Mouse (Mus musculus) gastrocnemius, postnatal 10 days (tissue): ENCODE results near the gene Cryl1. TPM values are rescaled to one million over a fixed set of nuclear protein-coding genes. Genes with fewer than 3 reads are reported as not detected.
A peak's percentile ranks its signal among the peaks of the same experiment; 100 is the strongest.

ENCODE experiments used
- DNase-seq: peaks from one replicate; pipeline ENCODE4 v3.0.0; 2021; ENCODE audit warnings: mixed read lengths
- long read RNA-seq, 2 experiments: library from polyadenylated mRNA; stranded (forward); transcript quantifications; one replicate each; pipeline ENCODE4 v2.0.0; 2021
- total RNA-seq, 2 experiments: library from RNA; stranded (reverse); gene quantifications; 2 replicates each; pipeline ENCODE4 v1.2.3; 2021

Gene Cryl1
- 1 to 10 TPM; 4.7 to 6.8 TPM for total RNA-seq
- long read RNA-seq, experiment 1, transcript Cryl1-201 (8 exons, 1,497 nt) = major isoform, 8 of 8 reads
- long read RNA-seq, experiment 1, partial matches to known transcripts = 0 of 8 reads
- long read RNA-seq, experiment 1, other reads (novel, unspliced or antisense) = 0 of 8 reads
- long read RNA-seq, experiment 2, transcript Cryl1-201 (8 exons, 1,497 nt) = major isoform, 9 of 10 reads
- long read RNA-seq, experiment 2, partial matches to known transcripts = 0 of 10 reads
- long read RNA-seq, experiment 2, other reads (novel, unspliced or antisense) = 1 of 10 reads

GRCm38 (mm10) chr14:57398065-57398757 is at the start of gene Cryl1:
Gene Cryl1 (minus strand): TSS chr14:57398529.
- DNase-seq = peak; percentile 96

- no peak for DNase-seq
Measured at GRCm38 (mm10) chr14:57430451-57430850, 32.1 kb upstream of the Cryl1 start.

DNA sequence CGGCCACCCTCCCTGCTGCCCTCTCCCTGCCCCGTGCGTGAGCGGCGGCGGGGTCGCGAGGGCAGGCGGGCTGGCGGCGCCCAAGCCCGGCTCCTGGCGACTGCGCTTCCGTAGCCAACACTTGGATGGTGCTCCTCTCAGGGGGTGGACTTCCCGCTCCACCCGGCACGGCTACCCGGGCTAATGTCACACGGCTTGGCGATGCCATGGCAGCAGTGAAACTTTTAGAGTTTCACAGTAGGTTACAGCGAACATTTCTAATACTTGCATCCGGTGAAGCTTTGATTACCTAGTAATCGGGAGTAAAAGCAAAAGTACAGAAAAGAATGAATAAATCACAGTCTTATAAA is 25.9 kb upstream of the Cryl1 start:
- no peak for DNase-seq

GRCm38 (mm10) chr14:57423432-57424211 is 25.3 kb upstream of the Cryl1 start, which contains the start of gene Ift88:
Gene Ift88 (plus strand): TSS chr14:57424062.
- peak; percentile 93 for DNase-seq

- DNase-seq = no peak
Measured at GRCm38 (mm10) chr14:57417187-57417586, 18.9 kb upstream of the Cryl1 start.

GRCm38 (mm10) chr14:57412166-57412565 is 13.8 kb upstream of the Cryl1 start:
- no peak for DNase-seq

DNA sequence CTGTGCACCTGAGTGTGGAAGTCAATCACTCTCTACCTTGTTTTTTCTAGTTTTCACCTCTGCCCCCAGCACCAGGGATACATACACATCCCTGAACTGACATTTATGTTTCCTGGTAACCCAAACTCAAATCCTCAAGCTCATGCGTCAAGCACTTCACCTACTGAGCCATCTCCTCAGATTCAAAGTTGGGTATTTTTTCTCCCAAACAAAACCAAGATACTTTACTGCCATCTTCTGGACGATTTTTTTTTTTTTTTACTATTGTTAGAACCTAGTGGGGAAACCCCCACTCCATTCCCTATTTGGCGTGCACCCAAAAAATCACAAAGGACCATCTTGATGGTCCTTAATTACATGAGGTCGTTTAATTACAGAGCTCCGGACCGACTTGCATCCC is 10.8 kb upstream of the Cryl1 start:
- DNase-seq = no peak

- DNase-seq = no peak
Measured at GRCm38 (mm10) chr14:57408100-57408499, 9.8 kb upstream of the Cryl1 start.

- peak; percentile 22 for DNase-seq
Measured at GRCm38 (mm10) chr14:57407039-57407987, 9.0 kb upstream of the Cryl1 start.

GRCm38 (mm10) chr14:57402815-57403214 is 4.5 kb upstream of the Cryl1 start:
- no peak for DNase-seq

GRCm38 (mm10) chr14:57398813-57399427 is 591 bp upstream of the Cryl1 start:
- DNase-seq = no peak

DNA sequence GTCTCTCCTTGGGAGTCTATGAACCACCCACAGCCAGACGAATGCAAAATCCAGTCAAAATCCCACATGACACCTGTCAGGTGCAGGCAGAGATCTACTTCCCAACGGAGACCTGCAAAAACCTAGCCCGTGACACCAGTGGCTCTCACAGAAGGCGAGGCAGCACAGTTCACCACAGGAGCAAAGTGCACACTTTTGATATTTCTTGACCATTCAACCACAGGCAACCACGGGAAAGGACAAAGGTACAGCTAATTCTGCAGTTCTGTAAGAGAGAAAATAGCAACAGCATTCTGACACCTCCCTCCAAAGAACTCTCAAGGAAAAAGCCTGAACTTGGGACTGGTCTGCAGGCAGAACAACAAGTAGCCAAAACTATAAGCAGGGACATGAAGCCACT is 1.1 kb downstream of the Cryl1 start:
- no peak for DNase-seq

DNA sequence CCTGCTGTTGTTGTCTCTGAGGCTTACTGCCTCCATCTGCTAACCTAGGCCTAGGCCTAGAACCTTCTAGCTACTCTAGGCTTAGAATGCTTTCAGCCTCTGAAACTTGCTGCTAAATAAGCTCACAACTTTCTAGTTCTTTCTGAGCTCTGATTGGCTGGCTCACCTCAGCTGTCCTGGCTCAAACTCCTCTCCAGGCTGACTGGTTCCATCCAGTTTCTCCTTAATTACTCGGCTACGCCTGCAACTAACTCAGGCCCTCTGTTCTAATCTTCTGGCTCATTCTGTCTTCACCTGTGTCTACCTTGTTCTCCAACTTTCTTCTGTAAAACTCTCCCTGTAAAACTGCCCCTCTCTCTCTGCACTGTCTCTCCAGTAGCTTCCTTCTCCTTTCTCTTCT is 2.9 kb downstream of the Cryl1 start:
- DNase-seq = no peak

DNA sequence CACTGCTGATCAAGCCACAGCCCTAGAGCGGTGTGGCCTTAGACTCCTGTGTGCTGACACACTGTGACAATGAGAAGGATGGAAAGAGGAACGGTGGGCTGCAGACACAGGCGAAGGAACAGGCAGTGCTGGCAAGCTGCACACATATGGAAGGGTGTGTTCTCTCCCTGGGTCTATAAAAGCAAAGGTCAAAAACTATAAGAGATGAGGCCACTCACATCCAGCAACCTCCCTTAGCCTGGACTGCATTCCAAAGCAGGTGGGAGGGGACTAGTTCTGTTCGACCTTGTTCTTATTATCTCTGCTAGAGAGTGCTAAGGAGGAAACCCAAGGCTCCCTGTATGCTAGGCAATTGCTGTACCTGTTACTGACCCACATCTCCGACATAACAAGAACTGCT is 6.1 kb downstream of the Cryl1 start:
- no peak for DNase-seq

- no peak for DNase-seq
Measured at GRCm38 (mm10) chr14:57391621-57392020, 6.7 kb downstream of the Cryl1 start.

GRCm38 (mm10) chr14:57386758-57387561 is 11.4 kb downstream of the Cryl1 start:
- DNase-seq = no peak

GRCm38 (mm10) chr14:57385667-57386066 is 12.7 kb downstream of the Cryl1 start:
- no peak for DNase-seq

- DNase-seq = no peak
Measured at GRCm38 (mm10) chr14:57377531-57377930, 20.8 kb downstream of the Cryl1 start.

- no peak for DNase-seq
Measured at GRCm38 (mm10) chr14:57376956-57377355, 21.4 kb downstream of the Cryl1 start.

GRCm38 (mm10) chr14:57376016-57376415 is 22.3 kb downstream of the Cryl1 start:
- no peak for DNase-seq

GRCm38 (mm10) chr14:57375205-57375604 is 23.1 kb downstream of the Cryl1 start:
- DNase-seq = no peak
